Mouse (Mus musculus) CD8-positive naive resting alpha-beta T cell, adult 57 days (primary cell): ENCODE data around the gene Dync1h1. TPM values are rescaled to one million over a fixed set of nuclear protein-coding genes. Genes with fewer than 3 reads are reported as not detected.

ENCODE experiments used
- total RNA-seq: library from RNA; stranded (reverse); gene quantifications from one replicate; pipeline ENCODE4 v1.2.4, GENCODE M21; 2023

Dync1h1 gene
- 172 TPM for total RNA-seq

DNA sequence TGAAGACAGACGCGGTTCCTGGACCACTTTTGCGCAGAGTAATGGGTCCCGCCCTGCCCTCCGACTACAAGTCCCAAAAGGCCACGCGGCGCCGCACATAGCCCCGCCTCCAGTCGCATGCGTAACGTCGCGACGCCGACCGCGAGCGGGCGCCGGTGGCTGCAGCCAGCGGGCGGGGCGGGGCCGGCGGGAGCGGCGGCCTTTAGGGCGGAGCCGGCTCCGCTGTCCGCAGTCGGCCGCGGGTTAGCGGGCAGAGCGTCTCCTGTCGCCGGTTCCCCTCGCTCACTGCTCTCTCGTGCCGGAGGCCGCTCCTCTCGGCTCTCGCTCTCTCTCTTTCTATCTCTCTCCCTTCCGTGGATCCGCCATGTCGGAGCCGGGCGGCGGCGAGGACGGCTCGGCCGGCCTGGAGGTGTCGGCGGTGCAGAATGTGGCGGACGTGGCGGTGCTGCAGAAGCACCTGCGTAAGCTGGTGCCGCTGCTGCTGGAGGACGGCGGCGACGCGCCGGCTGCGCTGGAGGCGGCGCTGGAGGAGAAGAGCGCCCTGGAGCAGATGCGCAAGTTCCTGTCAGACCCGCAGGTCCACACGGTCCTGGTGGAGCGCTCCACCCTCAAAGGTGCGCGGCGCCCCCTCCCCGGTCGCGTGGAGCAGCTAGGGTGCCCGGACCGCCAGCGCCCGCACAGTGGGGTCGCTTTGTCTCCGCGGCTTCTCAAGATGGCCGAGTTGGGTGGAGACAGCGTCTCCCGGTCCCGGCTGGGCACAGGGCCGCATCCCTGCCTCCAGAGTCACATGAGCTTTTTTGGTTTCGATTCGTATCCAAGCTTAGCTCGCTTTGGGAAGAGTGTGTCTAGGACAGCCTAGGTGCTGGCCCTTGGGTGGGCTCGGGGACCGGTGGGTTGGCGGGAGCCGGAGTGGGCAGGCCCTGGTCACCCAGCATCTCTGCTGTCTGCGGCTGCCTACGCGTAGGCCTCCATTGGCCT is at the start of gene Dync1h1:
Gene Dync1h1, plus strand, starts transcription at position 212 of the 978 bp plus-strand sequence.

GRCm38 (mm10) chr12:110682561-110683299 is 81.5 kb downstream of the Dync1h1 start, which contains the start of gene 1700001K19Rik:
TSS of gene 1700001K19Rik (minus strand) at chr12:110682619.

GRCm38 (mm10) chr12:110702556-110702955 is 101.3 kb downstream of the Dync1h1 start, which contains the start of gene Hsp90aa1:
TSS of gene Hsp90aa1 (minus strand) at chr12:110702728.

Other genes with a start within 250 kb of the Dync1h1 start
- 112 TPM for gene Ppp2r5c, start 154.3 kb upstream of the Dync1h1 start, total RNA-seq
- 0.95 TPM for gene 1700001K19Rik, start 81.2 kb downstream of the Dync1h1 start, total RNA-seq
- gene Hsp90aa1, start 101.3 kb downstream of the Dync1h1 start, total RNA-seq, result 357 TPM
- gene Wdr20, start 136.5 kb downstream of the Dync1h1 start, total RNA-seq, result 75.5 TPM
- not detected for gene Mok, start 239.5 kb downstream of the Dync1h1 start, total RNA-seq
- gene Zfp839, start 248.8 kb downstream of the Dync1h1 start, total RNA-seq, result 3.7 TPM